Mouse (Mus musculus) kidney, adult 8-10 months (tissue): ENCODE data around the gene Mrpl19.

Experiments used
- DNase-seq, 2 experiments: peaks; one replicate each; pipeline ENCODE4 v3.0.0; 2022

Mrpl19 gene

DNA sequence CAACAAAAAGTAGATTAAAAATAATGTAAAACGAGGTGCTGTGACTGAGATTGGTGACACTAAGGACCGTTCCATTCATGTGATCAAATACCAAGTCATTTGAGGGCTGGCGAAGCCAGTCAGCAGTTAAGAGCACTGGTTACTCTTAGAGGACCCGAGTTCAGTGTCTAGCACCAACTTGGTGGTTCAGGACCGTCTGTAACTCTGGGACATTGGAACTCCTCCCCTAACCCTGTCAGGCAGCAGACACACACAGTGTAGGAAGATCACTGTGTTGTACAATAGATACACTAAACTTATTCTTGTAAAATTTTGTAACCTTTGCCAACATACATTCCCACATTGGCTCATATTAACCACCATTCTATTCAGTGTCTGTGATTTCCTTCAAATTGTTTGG, 41.5 kb downstream of the Mrpl19 start:
- DNase-seq, result no peak

GRCm38 (mm10) chr6:81923523-81924142, 42.1 kb downstream of the Mrpl19 start, which contains the start of gene Gcfc2:
Gcfc2 (plus strand) TSS chr6:81923669.
- DNase-seq, result peak; percentile 91 to 95

GRCm38 (mm10) chr6:81912177-81912576, 53.6 kb downstream of the Mrpl19 start:
- no peak for DNase-seq

GRCm38 (mm10) chr6:81911713-81912112, 54.0 kb downstream of the Mrpl19 start:
- DNase-seq, result no peak

DNA sequence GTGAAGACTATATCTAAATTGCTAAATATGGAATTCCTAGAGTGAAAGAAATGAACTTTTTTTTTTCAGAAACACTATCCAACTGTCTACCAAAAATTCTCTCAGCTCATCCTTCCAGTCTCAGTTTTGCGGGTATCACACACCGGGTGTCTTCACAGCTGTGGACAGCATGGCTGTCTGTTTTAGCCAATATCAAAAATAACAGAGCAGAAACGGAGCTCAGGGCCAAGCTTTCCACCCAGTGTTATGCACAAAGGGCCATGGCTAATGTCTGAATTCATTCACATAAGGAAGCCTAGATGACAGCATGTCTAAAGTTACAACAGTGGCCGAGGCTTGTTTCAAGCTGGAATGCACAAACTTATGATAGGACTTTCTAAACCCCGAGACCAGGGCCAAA, 54.5 kb downstream of the Mrpl19 start:
- no peak for DNase-seq

GRCm38 (mm10) chr6:81910302-81910855, 55.4 kb downstream of the Mrpl19 start:
- no peak for DNase-seq
